Mouse (Mus musculus) yolk sac, embryonic 10.5 days (tissue): ENCODE measurements around the gene Capn11.

Experiments used
- DNase-seq: peaks from one replicate; pipeline ENCODE4 v3.0.0-alpha.2; 2017; ENCODE audit warnings: low spot score

Capn11 gene

GRCm38 (mm10) chr17:45682843-45683242 is 23.7 kb upstream of the Capn11 start:
- DNase-seq = no peak

- no peak for DNase-seq
Observed at GRCm38 (mm10) chr17:45681588-45681987, 22.5 kb upstream of the Capn11 start.

- DNase-seq = no peak
Observed at GRCm38 (mm10) chr17:45680391-45680980, 21.4 kb upstream of the Capn11 start.

- no peak for DNase-seq
Observed at GRCm38 (mm10) chr17:45678106-45678505, 19.0 kb upstream of the Capn11 start.

- no peak for DNase-seq
Observed at GRCm38 (mm10) chr17:45672598-45672997, 13.5 kb upstream of the Capn11 start.

GRCm38 (mm10) chr17:45671821-45672220 is 12.7 kb upstream of the Capn11 start:
- no peak for DNase-seq

GRCm38 (mm10) chr17:45667986-45668385 is 8.9 kb upstream of the Capn11 start:
- DNase-seq = no peak

- DNase-seq = no peak
Observed at GRCm38 (mm10) chr17:45667481-45667880, 8.4 kb upstream of the Capn11 start.

- peak; percentile 20 for DNase-seq
Observed at GRCm38 (mm10) chr17:45666091-45666490, 7.0 kb upstream of the Capn11 start.

- DNase-seq = no peak
Observed at GRCm38 (mm10) chr17:45664608-45665007, 5.5 kb upstream of the Capn11 start.

GRCm38 (mm10) chr17:45663106-45663919 is 4.2 kb upstream of the Capn11 start:
- peak; percentile 39 for DNase-seq

GRCm38 (mm10) chr17:45655820-45656219 is 3.3 kb downstream of the Capn11 start:
- DNase-seq = no peak

- no peak for DNase-seq
Observed at GRCm38 (mm10) chr17:45653233-45653632, 5.9 kb downstream of the Capn11 start.

- DNase-seq = no peak
Observed at GRCm38 (mm10) chr17:45644185-45644584, 14.9 kb downstream of the Capn11 start.

GRCm38 (mm10) chr17:45642701-45643100 is 16.4 kb downstream of the Capn11 start:
- no peak for DNase-seq

GRCm38 (mm10) chr17:45641981-45642380 is 17.1 kb downstream of the Capn11 start:
- no peak for DNase-seq

- DNase-seq = no peak
Observed at GRCm38 (mm10) chr17:45638596-45639295, 20.4 kb downstream of the Capn11 start.

- no peak for DNase-seq
Observed at GRCm38 (mm10) chr17:45634033-45634432, 25.1 kb downstream of the Capn11 start.

GRCm38 (mm10) chr17:45631940-45632339 is 27.2 kb downstream of the Capn11 start:
- DNase-seq = no peak

GRCm38 (mm10) chr17:45630992-45631391 is 28.1 kb downstream of the Capn11 start:
- no peak for DNase-seq

GRCm38 (mm10) chr17:45629861-45630694 is 29.0 kb downstream of the Capn11 start:
- DNase-seq = no peak
